Mouse (Mus musculus) retina, postnatal 7 days (tissue): Measurements from ENCODE around the gene Tex12.

Source experiments
- DNase-seq: peaks from one replicate; pipeline ENCODE4 v3.0.0-alpha.2; 2012; ENCODE audit warnings: low read depth, low spot score

The Tex12 gene

DNA sequence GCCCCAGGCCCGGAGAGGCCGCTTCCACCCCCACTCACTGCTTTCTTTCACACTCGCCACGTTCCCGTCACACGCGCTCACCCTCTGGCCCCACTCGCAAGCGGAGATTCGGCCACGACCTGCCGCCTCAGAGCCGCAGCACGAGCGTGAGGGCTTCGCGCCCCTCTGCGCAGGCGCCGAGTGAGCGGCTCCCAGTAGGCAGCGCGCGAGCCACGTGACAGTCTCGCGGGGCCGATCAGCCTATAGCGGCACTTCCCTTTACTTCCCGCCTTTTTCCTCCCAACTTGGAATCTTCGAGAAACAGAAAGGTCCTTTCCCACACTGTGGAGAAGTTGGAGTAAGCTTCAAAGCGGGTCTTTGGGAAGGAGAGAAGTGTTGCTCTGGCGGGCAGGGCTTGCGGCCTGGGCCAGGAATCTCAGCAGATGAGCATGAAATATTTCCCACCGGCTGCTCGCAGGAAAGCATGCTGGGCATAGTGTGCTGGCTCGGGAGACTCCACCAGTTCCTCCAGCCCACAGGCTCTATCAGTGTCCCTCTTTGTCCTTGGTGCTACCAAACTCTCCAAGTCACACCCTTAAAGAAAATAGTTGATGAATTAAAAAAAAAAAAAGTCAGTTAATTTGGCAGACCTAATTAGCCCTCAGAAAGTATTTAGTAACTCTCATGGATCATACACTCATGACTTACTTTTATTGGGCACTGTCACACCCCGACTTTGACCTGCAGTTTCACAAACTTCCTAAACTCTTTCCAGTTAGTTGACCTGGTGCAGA, at the start of gene Tex12:
TSS of gene Tex12 (minus strand) at position 181 of the 773 bp plus-strand sequence.
- no peak for DNase-seq

DNA sequence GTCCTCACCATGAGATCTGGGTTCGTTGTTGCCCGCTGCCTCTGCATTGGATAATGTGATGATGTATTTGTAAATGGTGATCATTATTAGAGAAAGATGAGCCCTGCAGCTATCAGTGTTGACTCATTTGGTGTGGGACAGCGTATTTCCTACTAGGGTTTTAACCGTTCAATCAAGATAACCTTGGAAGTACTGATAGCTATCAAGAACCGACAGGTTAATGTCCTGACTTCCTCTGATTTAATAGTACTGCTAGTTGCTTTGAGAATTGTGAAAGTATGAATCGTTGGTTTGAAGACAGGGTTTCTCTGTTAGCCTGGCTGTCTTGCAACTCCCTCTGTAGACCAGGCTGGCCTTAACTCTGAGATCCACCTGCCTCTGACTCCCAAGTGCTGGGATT, 43.2 kb upstream of the Tex12 start:
- no peak for DNase-seq

DNA sequence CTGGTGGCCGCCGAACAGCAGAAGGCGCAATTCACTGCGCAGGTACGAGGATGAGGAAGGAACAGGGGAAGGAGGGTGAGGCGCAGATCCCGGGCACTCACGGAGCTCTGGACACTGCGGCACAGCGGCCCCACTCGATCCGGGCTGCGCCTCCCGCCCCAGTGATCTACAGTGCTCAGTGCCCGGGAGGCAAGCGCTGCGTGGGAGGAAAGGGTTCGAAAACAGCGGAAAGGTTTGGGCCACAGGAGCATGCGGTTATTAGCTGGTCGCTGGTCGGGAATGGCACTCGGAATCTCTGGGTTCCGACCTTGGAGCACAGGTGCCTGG, 42.8 kb upstream of the Tex12 start:
- DNase-seq: no peak

DNA sequence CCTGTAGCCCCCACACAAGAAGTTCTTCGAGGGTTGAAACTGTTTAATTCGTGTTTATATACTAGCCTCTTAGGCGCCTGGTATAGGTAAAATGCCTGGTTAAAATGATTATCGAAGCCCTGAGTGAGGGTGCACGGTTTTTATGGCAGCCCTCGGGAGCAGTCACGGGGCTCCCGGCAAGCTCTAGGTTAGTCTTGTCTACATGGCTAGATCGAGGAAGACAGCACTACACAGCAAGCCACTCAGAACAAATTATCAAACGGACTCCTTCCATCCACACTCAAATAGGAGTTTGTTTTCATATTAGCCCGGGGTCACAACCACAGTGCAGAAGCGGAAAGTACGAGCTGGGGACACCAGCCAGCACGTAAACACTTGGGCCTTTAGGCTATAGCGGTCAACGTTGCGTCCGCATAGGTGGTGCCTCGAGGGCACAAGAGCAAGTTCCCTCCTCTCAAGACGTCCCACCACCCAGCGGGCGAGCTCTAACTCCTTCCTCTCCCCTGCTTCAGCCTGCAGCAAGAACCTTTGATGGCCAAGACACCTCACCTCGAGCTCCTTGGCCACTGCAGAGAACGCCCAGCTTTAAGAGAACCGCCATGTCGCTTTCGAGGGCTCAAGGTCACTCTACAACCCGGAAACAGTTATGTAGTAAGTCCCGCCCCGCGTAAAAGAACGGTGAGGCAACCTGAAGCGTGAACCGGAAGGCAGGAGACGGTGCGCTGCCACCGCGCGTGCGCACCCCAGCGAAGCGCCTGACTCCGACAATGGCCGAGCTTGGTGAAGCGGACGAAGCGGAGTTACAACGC, 42.3 kb upstream of the Tex12 start, which contains the start of the genes Sdhd and Timm8b:
TSS of gene Sdhd (minus strand) at position 624 of the 809 bp plus-strand sequence.
TSS of gene Timm8b (plus strand) at position 722 of the 809 bp plus-strand sequence.
- DNase-seq: peak; percentile 94

DNA sequence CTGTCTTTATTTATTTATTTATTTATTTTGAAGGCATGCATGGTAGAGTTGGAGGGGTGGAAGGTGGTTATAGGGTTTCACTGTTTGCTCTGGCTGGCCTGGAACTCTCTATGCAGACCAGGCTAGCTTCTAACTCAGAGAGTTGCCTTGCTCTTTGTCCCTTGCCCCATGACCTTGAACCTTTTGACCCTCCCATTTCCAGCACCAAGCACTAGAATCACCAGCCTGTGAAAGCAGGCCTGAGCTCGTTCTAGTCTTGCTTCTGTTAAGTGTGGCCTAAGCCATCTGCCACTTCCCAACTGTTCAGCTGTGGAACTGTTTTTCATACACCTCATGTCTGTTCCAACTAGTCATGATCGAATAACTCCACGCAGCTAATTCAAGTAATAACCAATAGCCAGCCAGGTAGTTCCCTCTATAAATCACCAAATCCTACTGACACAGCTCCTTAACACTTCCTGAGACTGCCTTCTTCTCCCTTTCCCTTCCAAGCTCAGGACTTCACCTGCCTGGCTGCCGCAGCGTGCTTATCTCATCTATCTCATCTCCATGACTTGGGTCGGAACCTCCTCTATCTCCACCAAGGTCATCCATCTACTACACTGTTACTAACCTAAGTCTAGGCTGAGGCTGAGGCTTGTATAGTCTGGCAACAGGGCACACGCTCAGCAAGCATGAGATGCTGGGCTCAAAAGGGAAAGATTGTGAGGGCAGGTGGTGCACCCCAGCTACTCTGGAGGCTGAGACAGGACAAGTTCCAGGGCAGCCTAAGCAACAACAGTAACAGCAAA, 41.1 kb upstream of the Tex12 start:
- no peak for DNase-seq

DNA sequence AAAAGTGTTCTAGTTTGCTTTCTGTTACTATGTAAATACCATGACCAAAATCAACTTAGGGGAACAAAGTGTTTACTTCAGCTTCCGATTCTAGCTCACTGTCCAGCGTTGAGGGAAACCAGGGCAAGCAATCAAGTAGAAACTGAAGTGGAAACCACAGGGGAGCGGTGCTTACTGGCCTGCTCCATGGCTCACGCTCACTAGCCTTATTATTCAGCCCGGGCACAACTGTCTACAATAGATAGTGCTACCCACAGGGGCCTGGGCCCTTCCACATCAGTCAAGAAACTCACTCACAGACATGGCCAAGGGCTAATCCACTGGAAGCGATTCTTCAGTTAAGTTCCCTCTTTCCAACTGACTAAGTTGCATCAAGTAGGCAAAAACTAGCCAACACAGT, 40.4 kb upstream of the Tex12 start:
- no peak for DNase-seq

DNA sequence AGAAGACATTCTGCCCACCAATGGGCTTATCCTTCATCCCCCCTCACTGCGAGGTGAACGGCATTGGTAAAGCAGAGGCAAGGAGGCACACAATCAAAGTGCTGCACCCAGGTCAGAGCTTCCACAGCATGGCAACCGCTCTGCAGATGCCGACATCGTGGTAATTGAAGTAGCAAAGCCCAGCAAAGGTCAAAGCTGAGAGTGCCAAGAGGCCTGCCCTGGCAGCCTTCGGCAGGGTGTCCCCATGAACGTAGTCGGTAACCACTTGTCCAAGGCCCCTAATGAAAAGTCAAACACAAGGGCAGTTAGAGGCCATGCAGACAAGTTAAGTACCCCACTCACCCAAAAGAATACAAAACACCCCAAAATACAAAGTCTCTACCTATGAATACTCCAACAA, 35.8 kb upstream of the Tex12 start:
- no peak for DNase-seq

DNA sequence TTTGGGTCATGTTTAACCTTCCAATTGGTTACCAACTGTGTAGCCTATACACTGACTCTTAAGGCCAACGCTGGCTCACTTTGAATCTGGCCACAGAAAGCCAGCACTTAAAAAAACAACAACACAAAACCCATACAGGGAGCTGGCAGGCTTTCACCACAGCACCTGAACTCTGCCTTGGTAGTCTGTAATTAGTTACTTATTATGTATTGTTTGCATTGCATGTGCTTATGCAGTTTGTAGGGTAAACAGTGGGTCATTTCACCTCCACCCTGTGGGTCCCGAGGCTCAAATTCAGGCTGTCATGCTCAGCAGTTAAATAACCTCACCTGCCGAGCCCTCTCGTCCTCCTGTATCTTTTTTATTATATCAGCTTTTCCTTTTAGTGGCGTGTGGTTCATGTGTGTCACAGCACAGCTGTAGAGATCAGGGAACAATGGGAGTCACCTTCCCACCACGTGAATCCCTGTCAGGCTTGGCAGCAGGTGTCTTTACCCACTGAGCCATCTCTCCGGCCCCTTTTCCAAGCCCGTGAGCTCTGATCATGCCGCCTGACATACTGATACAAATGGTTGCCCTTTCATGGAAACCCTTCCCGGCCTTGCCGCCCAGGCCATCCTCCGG, 33.8 kb upstream of the Tex12 start:
- DNase-seq: no peak

DNA sequence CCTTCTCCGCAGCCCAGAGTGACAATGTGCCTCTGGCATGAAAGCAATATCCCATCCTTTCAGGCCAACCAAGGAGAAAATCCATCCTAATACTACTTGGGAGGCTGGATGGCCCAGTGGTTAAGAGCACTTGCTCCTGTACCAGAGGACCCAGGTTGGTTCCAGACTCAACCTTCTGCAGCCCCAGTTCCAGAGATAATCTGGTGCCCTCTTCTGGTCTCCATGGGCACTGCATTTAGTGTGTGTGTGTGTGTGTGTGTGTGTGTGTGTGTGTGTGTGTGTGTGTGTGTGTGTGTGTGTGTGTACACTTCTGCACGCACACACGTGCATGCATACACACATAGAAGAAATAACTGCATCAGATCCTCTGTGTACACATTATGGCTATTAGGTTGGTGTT, 32.4 kb upstream of the Tex12 start:
- no peak for DNase-seq

DNA sequence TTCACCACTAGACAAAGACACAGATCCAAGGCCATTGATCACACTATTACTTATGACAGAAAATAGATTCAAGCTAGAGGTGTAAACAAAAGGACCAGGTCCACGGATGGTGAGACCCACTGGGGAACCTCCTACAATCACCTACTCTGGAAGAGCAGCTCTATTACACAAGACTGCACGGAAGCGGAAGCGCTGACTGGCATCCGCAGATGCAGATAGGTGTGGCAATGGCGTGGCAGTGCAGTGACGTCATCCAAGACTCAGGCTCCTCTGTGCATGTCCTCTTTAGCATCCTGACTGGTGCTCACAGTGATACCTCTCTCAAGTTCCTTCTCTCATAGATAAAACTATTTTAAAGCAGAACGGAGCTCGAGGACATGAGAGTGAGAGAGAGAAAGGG, 31.8 kb upstream of the Tex12 start:
- DNase-seq: no peak

DNA sequence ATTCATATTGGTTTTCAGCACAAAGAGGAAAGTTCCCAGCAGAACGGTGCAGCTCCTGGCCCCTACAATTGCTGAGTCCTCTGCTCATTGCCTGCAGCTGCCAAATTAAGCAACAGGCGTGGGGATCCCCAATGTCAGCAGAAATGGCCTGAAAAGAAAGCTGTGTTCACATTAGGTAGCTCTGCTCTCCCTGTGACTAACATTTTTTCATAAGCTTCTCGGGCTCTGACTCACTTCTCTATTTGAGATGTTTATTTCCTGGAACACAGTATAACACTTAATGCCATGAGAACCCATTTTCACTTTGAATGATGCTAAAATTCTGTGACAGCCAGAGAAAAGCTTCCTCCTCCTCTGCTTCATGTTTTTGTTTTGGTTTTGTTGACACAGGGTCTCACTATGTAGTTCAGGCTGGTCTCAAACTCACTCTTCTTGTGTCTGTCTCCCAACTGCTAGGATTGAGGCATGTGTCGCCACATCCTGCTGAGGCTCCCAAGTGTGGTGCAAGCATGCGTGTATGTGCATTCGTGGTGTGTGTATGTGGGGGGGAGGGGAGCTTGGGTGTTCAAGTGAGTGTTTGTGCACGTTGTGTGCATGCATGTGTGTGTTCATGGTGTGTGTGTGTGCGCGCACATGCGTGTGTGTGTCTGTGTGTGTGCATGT, 29.9 kb upstream of the Tex12 start:
- DNase-seq: no peak

DNA sequence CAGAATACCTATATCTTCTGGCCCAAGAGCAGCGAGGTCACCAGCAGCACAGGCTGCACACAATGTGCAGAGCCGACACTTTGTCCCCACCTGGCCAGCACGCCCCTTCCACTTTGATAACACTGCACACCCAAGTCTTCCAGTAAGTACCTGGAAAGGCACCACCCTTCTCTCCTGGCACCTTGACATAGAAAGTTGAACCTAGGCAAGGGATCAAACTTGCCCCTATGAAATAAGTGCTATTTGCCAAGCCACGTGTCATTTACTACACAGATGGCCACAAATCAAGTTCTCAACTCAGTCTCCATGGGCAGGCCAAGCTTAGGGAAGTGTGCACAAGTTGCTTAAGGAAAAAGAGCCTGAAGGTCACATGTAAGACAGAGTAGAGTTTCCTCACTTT, 25.8 kb upstream of the Tex12 start:
- no peak for DNase-seq

DNA sequence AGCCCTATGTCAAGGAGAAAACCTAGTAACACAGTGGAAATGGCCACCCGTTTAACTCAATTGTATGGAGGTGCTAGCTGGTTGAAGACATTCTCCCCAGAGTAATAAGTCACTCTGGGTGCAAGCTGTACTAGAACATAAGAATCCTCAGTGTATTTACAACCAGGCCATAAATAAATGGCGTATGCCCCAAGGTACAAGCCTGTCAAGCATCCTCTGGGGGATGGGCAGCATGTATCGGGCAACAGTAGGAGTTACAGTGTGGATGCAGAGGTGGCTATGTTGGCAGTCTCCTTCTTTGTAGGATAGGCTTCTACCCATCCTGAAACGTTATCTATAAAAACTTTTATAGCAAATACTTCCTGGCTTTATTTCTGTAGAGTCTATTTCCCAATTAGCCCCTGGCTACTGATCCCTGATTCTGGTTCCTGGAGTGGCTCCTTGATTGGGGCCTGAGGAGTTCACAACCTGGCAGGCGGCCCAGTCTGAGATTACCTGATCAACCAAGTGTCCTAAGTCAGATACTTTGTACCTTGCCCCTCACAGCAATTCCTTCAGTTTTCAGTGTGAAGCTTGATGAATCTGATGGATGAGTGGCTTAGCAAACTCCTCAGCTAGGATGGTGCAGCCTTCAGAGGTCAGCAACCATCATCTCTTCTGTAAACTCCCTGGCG, 24.2 kb upstream of the Tex12 start:
- no peak for DNase-seq

DNA sequence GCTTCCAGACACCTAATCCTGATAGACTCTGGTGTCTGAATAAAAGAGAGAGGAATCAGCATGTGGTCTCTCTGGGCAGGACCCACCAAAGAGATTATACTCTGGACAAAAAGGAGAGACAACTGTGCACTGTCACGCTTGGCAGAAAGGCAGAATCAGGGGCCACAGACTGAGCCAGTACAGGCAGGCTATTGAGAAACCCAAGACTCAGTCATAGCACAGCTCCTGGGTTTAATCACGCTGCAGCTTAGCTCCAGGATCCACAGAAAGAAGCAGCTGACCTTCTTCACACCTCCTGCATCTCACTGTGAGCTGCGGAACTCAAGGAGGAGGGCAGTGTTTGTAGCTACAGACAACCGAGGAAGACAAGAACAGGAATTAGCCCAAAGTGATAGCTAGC, 19.2 kb upstream of the Tex12 start:
- DNase-seq: no peak

DNA sequence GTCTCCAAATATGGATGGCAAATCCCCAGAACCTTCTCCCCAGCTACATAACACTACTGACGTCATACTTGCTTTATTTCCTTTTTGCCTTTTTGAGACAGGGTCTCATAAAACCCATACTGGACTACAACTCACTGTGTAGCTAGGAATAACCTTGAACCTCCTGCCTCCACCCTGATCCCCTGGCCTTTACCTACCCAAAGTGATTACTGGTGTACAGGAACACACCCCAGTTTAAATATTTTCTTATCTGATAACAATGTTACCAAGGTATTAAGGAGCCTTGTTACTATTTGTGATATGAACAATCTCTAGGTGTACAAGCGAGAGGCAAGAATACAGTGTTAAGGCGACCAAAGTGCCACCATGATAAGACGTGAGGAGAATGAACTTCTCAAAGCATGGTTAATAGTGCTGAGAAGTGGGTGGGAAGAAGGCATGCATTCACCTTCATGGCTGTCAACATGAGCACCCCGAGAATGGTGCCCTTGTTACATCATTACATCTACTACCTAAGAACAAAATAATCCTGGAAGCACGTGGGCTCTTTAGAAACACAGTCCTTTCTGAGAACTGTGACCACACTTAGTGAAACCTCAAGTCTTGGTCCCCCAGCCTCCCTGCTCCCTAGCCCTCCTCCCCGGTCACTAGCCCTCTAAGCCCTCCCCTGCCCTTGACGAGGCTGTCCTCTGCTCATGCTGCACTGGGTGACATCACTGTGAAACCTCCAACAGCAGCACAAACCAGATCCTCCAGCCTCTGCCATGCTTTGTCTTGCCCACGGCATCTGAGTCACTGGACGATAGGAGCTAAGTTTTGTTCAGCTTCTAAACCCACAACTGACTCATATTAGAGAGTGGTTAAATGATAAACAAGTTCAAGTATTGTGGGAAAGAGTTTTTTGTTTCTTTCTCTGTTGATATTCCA, 8.7 kb upstream of the Tex12 start:
- DNase-seq: no peak

DNA sequence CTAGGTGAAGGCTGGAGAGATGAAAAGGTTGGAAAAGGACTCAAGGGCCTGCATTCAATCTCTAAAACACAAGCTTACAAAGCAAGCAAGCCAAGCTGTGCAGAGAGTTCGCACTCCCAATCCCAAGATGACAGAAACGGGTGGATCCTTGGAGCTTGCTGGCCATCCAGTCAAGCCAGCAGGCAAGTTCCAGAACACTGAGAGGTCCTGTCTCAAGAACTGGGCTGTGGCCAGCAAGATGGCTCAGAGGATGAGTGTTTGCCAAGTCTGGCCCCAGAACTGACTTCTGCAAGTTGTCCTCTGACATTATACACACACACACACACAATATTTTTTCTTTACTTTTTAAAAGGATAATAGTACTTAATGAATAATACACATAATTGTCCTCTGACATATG, 6.8 kb upstream of the Tex12 start:
- no peak for DNase-seq

DNA sequence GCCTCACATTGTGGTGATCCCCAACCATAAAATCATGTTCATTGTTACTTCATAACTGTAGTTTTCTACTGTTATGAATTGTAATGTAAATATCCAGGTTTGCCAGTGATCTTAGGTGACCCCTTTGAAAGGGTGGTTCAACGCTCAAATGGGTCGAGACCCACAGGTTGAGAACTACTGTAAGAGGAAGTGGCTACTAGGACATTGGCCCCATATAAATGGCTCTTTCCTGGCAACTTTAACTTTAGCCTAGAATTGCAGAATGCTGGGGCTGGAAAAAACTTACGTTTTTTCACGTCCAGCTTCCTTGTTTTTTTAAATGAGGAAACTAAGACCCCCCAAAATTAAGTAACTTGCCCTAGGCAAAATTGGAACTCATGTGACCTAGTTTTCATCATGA, 6.2 kb upstream of the Tex12 start:
- DNase-seq: no peak

DNA sequence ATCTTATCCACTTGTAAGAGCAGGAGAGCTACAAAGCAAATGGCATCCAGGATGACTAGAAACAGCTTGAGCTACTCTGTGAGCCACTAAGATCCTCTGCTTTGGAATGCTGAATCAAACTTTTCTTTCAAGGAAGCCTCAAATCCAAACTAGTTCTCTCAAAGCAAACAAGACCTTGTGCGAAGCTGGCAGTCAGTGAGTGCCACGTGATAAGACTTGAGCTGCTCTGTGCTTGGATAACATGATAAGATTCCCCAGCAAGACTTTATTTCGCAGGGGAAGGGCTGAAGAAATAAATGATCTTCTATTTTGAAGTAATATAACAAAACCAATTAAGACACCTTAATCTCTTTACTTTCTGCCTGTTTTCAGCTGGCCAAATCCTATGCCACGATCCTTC, 4.8 kb upstream of the Tex12 start:
- DNase-seq: no peak

DNA sequence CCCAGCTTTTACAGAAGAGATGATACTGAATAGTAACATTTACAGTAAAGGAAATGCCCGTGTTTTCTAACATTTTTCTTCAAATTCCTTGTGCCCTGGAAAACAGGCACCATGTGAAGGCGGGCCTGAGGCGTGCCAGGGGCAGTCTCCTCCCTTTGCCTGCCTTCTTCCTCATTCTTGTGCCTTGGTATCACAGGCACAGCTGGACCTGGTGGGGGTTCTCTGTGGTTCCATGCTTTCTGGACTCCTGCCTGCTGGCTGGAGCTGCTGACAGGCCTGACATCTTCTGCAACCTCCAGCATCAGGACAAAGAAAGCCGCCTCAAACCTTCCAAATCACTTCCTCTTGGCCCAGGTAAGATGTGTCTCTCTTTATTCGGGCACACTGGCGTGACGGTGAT, 4.0 kb upstream of the Tex12 start:
- no peak for DNase-seq

DNA sequence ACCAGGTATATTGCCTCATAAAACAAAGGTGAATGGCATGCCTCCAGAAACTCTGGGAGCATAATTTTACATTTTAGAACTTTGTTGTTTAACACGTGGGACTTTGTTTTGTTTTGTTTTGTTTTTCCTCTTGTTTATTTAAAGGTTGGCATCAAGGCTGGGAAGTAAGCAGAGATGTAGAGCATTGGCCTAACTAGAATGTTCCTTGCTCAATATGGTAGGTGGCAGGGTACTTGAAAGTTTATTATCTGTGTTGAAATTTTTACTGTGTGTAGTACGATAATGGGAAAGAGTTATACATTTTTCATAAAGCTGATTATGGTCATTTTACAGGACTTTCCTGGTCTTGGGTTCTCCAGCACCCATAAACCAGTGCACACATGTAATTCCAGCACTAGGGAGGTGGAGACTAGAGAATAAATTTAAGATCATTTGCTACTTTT, 814 bp upstream of the Tex12 start:
- no peak for DNase-seq
